Mouse (Mus musculus): Measurements from ENCODE around the gene Lima1.

GRCm38 (mm10) chr15:99875334-99875869, at the start of gene Lima1:
- TF ChIP-seq CTCF (IDR thresholded peaks at IDR 0.05; ENCODE audit: extremely low read depth, insufficient read depth, low read length) = no peak
- TF ChIP-seq POLR2A (IDR thresholded peaks at IDR 0.05; ENCODE audit: extremely low read depth, insufficient read depth, low read length) = peak; percentile 48; the same call in 1 of the 2 replicates

Measured in cortical plate, adult 2 months (tissue).